Mouse (Mus musculus): ENCODE results near the gene Mei1. TPM values are rescaled to one million over a fixed set of nuclear protein-coding genes. Genes with fewer than 3 reads are reported as not detected.

Mei1 gene
- polyA plus RNA-seq, 1 experiment = 0.01 TPM

- no peak overlapping the region for H3ac ChIP-seq (ENCODE audit: control insufficient read depth, insufficient read length)
- peaks cover 16% of the 10 kb centered on the region for H3K36me3 ChIP-seq (ENCODE audit: control insufficient read depth, insufficient read depth)
- no peak overlapping the region for H3K4me3 ChIP-seq
- TF ChIP-seq MYOD1 (IDR thresholded peaks at IDR 0.05; ENCODE audit: control insufficient read depth in 1 of 3, insufficient read length in 2 of 3, low read depth in 2 of 3) = no peak
- TF ChIP-seq CEBPB (IDR thresholded peaks at IDR 0.05; ENCODE audit: insufficient read depth, poor library complexity, severe bottlenecking) = no peak
- TF ChIP-seq E2F4 (IDR thresholded peaks at IDR 0.05; ENCODE audit: insufficient read depth) = no peak
- TF ChIP-seq TCF3 (IDR thresholded peaks at IDR 0.05; ENCODE audit: insufficient read length, low read depth) = no peak
- TF ChIP-seq TCF12 (IDR thresholded peaks at IDR 0.05; ENCODE audit: insufficient read depth, poor library complexity, severe bottlenecking) = no peak
- no peak for TF ChIP-seq USF1 (IDR thresholded peaks at IDR 0.05; ENCODE audit: low read depth)
- no peak for TF ChIP-seq POLR2AphosphoS2 (IDR thresholded peaks at IDR 0.05; ENCODE audit: insufficient read length, low read depth)
- TF ChIP-seq SRF (IDR thresholded peaks at IDR 0.05; ENCODE audit: control insufficient read depth, insufficient read length, low read depth) = no peak
- TF ChIP-seq POLR2A (IDR thresholded peaks at IDR 0.05; ENCODE audit: insufficient read length, low read depth) = no peak
- no peak for TF ChIP-seq MAX (IDR thresholded peaks at IDR 0.05; ENCODE audit: low read depth)
- no peak for TF ChIP-seq MYOG (IDR thresholded peaks at IDR 0.05; ENCODE audit: control insufficient read depth in 1 of 3, insufficient read depth in 1 of 3, insufficient read length in 2 of 3, low read depth in 2 of 3)
- no peak for TF ChIP-seq REST (IDR thresholded peaks at IDR 0.05; ENCODE audit: insufficient read depth, insufficient read length)
- H3K79me2 ChIP-seq (ENCODE audit: control insufficient read depth, insufficient read depth) = peaks cover 99% of the 10 kb centered on the region
- no peak overlapping the region for H3K4me2 ChIP-seq (ENCODE audit: low read depth)
- H3K27me3 ChIP-seq (ENCODE audit: control insufficient read depth, insufficient read depth, insufficient read length) = no peaks in the 10 kb centered on the region
Observed at GRCm38 (mm10) chr15:82166240-82167100, 96.7 kb downstream of the Mei1 start.

GRCm38 (mm10) chr15:82167201-82168168, 97.7 kb downstream of the Mei1 start:
- no peak for TF ChIP-seq E2F4 (IDR thresholded peaks at IDR 0.05; ENCODE audit: insufficient read depth)
- peak; percentile 4 for TF ChIP-seq POLR2AphosphoS2 (IDR thresholded peaks at IDR 0.05; ENCODE audit: insufficient read length, low read depth)
- no peak for TF ChIP-seq SRF (IDR thresholded peaks at IDR 0.05; ENCODE audit: control insufficient read depth, insufficient read length, low read depth)
- no peak for TF ChIP-seq TCF12 (IDR thresholded peaks at IDR 0.05; ENCODE audit: insufficient read depth, poor library complexity, severe bottlenecking)
- TF ChIP-seq POLR2A (IDR thresholded peaks at IDR 0.05; ENCODE audit: insufficient read length, low read depth) = peak; percentile 9
- no peak for TF ChIP-seq MYOD1 (IDR thresholded peaks at IDR 0.05; ENCODE audit: control insufficient read depth in 1 of 3, insufficient read length in 2 of 3, low read depth in 2 of 3)

DNA sequence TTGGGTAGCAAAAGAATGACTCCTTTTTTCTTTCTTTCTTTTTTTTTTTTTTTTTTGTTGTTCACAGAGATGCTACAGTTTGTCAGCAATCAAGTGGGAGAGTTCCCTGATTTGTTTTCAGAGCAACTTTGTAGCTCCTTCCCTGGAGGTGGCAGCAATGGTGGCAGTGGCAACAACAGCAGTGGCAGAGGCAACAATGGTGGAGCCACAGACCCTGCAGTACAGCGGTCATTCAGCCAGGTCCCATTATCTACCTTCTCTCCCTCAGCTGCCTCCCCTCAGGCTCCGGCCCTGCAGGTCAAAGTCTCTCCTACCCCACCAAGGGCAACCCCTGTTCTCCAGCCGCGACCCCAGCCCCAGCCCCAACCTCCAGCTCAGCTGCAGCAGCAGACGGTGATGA, 99.9 kb downstream of the Mei1 start:
- peaks cover 67% of the 10 kb centered on the region for H3K79me2 ChIP-seq (ENCODE audit: control insufficient read depth, insufficient read depth)
- no peak overlapping the region for H3K4me3 ChIP-seq
- H3ac ChIP-seq (ENCODE audit: control insufficient read depth, insufficient read length) = no peak overlapping the region
- TF ChIP-seq POLR2AphosphoS2 (IDR thresholded peaks at IDR 0.05; ENCODE audit: insufficient read length, low read depth) (peak; percentile 58), E2F4 (IDR thresholded peaks at IDR 0.05; ENCODE audit: insufficient read depth) (no peak)
- no peak overlapping the region for H3K4me2 ChIP-seq (ENCODE audit: low read depth)
- no peaks in the 10 kb centered on the region for H3K27me3 ChIP-seq (ENCODE audit: control insufficient read depth, insufficient read depth, insufficient read length)
- peaks cover 48% of the 10 kb centered on the region for H3K36me3 ChIP-seq (ENCODE audit: control insufficient read depth, insufficient read depth)

More at GRCm38 (mm10) chr15:82167201-82168168, 97.7 kb downstream of the Mei1 start:
- H3K79me2 ChIP-seq (ENCODE audit: control insufficient read depth, insufficient read depth) = peaks cover 89% of the 10 kb centered on the region
- H3K4me2 ChIP-seq (ENCODE audit: low read depth) = no peak overlapping the region
- peaks cover 27% of the 10 kb centered on the region for H3K36me3 ChIP-seq (ENCODE audit: control insufficient read depth, insufficient read depth)
- no peak overlapping the region for H3ac ChIP-seq (ENCODE audit: control insufficient read depth, insufficient read length)
- H3K4me3 ChIP-seq = no peak overlapping the region
- H3K27me3 ChIP-seq (ENCODE audit: control insufficient read depth, insufficient read depth, insufficient read length) = no peaks in the 10 kb centered on the region

GRCm38 (mm10) chr15:82170437-82171377, 100.9 kb downstream of the Mei1 start:
- H3K79me2 ChIP-seq (ENCODE audit: control insufficient read depth, insufficient read depth) = peaks cover 57% of the 10 kb centered on the region
- H3K36me3 ChIP-seq (ENCODE audit: control insufficient read depth, insufficient read depth) = peaks cover 59% of the 10 kb centered on the region
- no peak overlapping the region for H3K4me3 ChIP-seq
- H3K4me2 ChIP-seq (ENCODE audit: low read depth) = no peak overlapping the region
- H3K27me3 ChIP-seq (ENCODE audit: control insufficient read depth, insufficient read depth, insufficient read length) = no peaks in the 10 kb centered on the region
- TF ChIP-seq SRF (IDR thresholded peaks at IDR 0.05; ENCODE audit: control insufficient read depth, insufficient read length, low read depth) (no peak), MYOG (IDR thresholded peaks at IDR 0.05; ENCODE audit: control insufficient read depth in 1 of 3, insufficient read depth in 1 of 3, insufficient read length in 2 of 3, low read depth in 2 of 3) (no peak), POLR2A (IDR thresholded peaks at IDR 0.05; ENCODE audit: insufficient read length, low read depth) (peak; percentile 30), E2F4 (IDR thresholded peaks at IDR 0.05; ENCODE audit: insufficient read depth) (no peak), REST (IDR thresholded peaks at IDR 0.05; ENCODE audit: insufficient read depth, insufficient read length) (no peak), TCF3 (IDR thresholded peaks at IDR 0.05; ENCODE audit: insufficient read length, low read depth) (no peak), MAX (IDR thresholded peaks at IDR 0.05; ENCODE audit: low read depth) (no peak), USF1 (IDR thresholded peaks at IDR 0.05; ENCODE audit: low read depth) (no peak), POLR2AphosphoS2 (IDR thresholded peaks at IDR 0.05; ENCODE audit: insufficient read length, low read depth) (peak; percentile 50), MYOD1 (IDR thresholded peaks at IDR 0.05; ENCODE audit: control insufficient read depth in 1 of 3, insufficient read length in 2 of 3, low read depth in 2 of 3) (no peak)
- H3ac ChIP-seq (ENCODE audit: control insufficient read depth, insufficient read length) = no peak overlapping the region

Data from myocyte (in vitro differentiated cells).